Mouse (Mus musculus) layer of hippocampus, adult 9-11 months (tissue): ENCODE data around the gene Lpar1.
"Not testable (repeated sequence)": the region's sequence is repeated elsewhere in the genome, so short reads cannot be mapped to it uniquely, and the experiment has no call there.

Experiments
- DNase-seq: peaks from one replicate; pipeline ENCODE4 v3.0.0; 2022

The Lpar1 gene

GRCm38 (mm10) chr4:58543171-58543570 is 10.5 kb downstream of the Lpar1 start:
- DNase-seq, result no peak

DNA sequence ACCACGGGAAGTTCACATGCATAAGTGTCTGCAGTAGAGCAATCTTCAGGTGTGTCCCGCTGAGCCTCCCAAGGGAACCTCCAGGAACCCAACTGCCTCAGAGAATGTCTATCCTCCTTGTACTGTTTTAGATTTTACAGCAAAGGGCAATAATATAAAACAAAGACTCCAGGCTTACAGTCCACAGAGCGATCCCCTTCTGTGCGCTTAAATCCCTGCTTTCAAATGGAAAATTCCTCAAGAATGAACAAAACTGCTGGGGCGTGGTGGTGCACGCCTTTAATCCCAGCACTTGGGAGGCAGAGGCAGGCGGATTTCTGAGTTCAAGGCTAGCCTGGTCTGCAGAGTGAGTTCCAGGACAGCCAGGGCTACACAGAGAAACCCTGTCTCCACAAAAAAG is 11.0 kb downstream of the Lpar1 start:
- DNase-seq, result not testable (repeated sequence)

DNA sequence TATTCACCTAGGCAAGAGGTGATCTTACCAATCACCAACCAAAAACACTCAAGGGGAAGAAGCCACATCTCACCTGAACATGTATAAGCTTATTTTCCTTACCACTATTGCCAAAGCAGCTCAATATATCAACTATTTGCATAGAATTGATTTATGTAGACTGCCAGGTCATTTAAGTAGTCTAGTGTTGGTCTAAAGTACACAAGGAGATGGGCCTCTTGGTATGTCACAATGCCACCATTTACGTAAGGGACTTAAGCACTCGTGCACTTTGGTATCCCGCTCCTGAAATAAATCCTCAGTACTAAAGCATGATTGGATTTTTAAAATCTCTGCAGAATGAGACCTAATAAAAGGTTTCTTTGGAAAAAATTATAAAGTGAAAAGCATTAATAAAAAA is 12.9 kb downstream of the Lpar1 start:
- no peak for DNase-seq

DNA sequence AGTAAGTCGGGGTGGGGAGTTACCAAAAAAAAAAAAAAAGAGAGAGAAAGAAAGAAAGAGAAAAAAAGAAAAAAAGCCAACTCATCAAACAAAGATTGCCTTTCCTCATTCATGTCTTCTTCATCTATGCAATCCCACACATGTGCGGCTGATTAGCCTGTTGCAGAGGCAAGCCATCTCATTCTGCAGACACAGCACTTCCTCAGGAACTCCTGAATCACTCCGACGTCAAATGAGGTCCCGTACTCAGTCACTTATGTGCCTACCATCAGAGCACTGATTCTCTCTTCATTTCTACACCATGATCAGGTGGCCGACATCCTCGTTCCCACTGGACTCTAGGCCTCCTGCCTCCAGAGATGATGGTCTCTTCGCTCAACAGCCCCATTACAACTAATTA is 13.3 kb downstream of the Lpar1 start:
- no peak for DNase-seq

GRCm38 (mm10) chr4:58538696-58539095 is 15.0 kb downstream of the Lpar1 start:
- no peak for DNase-seq

- no peak for DNase-seq
Observed at GRCm38 (mm10) chr4:58535754-58536153, 17.9 kb downstream of the Lpar1 start.

DNA sequence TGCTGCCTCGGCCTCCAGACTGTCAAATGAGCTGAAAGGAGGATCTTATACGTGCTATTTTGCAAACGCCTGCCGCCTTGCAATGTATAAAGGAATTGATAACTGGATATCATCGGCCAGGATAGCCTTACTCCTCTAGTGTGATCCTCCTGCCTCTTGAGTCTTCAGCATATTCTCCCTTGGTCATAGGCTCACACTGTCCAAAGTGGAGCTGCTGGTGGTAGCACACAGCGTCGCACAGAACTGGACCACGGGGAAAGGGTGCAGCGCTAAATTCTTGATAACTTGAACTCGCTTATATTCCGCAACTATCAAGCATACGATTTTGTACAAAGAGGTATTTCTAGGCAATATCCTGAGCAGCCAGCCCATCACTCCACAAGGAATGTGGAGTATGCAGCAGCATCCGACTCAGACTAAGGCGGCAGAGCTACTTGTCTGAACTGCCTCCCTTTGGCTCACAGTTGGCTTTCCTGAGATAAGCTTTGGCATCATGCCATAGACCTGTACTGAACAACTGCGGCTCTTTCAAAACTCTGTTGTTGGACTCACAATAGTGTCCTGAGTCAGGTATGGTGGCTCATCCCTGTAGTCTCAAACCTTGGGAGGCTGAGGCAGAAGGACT is 18.9 kb downstream of the Lpar1 start:
- DNase-seq, result no peak

GRCm38 (mm10) chr4:58534141-58534571 is 19.5 kb downstream of the Lpar1 start:
- DNase-seq, result no peak

DNA sequence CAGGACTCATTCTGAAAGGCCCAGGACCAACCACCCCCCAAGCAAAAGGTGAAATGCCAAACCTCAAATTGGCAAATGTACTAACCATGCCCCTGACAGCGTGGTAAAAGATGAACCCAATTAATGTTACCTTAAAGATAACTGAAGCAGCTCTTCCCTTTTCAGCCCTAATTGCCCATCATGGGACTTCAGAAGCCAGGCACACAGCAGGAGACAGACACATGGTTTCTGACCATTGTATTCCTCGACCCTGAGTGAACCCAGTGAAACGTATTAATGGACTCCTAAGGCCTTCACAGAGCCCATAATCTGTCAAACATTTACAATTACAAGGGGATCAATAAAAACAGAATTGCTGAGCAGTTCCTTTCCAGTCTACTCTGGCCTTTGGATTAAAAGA is 20.2 kb downstream of the Lpar1 start:
- DNase-seq, result no peak

GRCm38 (mm10) chr4:58532326-58532725 is 21.4 kb downstream of the Lpar1 start:
- DNase-seq, result no peak

- DNase-seq, result no peak
Observed at GRCm38 (mm10) chr4:58530706-58531105, 23.0 kb downstream of the Lpar1 start.

- no peak for DNase-seq
Observed at GRCm38 (mm10) chr4:58530279-58530678, 23.4 kb downstream of the Lpar1 start.

GRCm38 (mm10) chr4:58527852-58528251 is 25.8 kb downstream of the Lpar1 start:
- no peak for DNase-seq

GRCm38 (mm10) chr4:58521137-58521536 is 32.6 kb downstream of the Lpar1 start:
- no peak for DNase-seq

DNA sequence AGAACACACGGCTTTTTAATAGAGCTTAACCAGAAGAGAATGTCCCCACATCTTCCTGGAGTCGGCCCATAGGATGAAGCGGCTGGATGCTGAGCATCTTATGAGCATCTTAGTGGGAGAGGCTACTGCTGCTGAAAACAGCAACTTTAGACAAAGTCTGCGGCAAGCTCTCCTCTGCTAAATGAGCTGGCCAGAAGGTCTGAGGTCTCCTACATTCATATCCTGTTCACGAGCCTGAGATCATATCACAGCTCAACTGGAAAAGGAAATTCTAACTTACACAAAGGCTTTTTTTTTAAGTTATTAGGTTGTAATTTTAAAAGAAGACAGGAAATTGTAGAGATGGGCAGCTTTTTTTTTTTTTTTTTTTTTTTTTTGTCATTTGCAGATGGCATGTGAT is 33.2 kb downstream of the Lpar1 start:
- DNase-seq, result no peak

DNA sequence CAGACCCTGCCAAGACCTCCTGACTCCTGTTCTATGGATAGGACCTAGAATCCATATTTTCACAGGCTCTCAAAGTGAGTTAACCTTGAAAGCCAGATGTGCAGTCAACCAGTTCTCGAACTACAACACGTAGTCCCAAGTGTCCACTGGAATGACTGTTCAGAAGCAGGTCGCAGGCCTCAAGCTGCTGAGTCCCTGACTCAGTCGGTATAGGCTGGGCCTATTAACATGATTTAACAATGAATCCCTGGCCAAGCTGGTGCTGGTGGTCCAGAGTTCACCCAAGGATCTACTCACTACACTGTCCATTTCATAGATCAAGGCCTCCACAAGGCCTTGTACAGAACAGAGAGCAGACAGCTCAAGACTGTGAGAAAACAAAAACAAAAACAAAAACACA is 33.8 kb downstream of the Lpar1 start:
- no peak for DNase-seq

- DNase-seq, result no peak
Observed at GRCm38 (mm10) chr4:58518215-58518988, 35.3 kb downstream of the Lpar1 start.

GRCm38 (mm10) chr4:58516810-58517209 is 36.9 kb downstream of the Lpar1 start:
- no peak for DNase-seq

DNA sequence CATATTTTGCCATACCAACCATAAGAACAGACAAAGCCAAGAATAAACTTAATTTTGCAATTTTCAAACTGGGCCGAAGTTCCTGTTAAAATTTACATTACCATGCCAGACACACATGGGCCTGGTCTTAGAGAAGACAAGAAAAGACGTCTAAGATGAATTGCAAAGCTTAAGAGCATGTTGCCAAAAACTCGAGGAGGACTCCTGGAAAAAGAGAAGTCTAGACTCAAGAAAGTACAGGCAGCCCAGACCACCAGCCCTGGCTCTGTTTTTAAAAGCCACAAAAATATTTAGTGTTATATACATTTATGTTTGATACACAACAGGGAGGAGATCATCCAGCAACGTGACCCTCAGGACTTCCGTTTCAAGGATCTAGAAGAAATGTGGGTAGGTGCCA is 37.5 kb downstream of the Lpar1 start:
- DNase-seq, result no peak

- no peak for DNase-seq
Observed at GRCm38 (mm10) chr4:58511554-58511953, 42.1 kb downstream of the Lpar1 start.

DNA sequence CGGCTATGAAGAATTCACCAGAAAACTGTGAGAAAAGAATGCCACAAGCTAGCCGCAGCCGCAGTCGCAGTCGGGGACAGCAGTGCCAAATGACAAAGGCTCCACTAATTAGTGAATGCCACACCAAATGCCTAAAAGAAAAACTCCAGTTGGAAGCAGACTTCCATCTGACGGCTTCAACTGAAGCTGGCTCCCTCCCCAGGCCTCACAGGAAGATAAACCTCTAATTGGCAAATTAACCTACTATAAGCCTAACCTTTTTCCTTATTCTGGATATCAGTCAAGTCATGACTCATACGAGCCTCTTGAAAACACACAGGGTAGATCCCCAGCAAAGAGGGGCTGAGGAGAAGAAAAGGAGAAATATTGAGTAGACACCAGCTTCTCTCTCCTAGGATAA is 44.9 kb downstream of the Lpar1 start:
- DNase-seq, result peak; percentile 70

- no peak for DNase-seq
Observed at GRCm38 (mm10) chr4:58507536-58507935, 46.2 kb downstream of the Lpar1 start.

GRCm38 (mm10) chr4:58506539-58507527 is 46.9 kb downstream of the Lpar1 start:
- no peak for DNase-seq
